Mouse (Mus musculus) midbrain, embryonic 16.5 days (tissue): ENCODE results near the gene Klk10. TPM values are rescaled to one million over a fixed set of nuclear protein-coding genes. Genes with fewer than 3 reads are reported as not detected.

Experiments
- ATAC-seq: fragments of 200-750 bp; cut with Nextera tagmentation; 2 replicates; pipeline ENCODE4 v1.8.0; 2017; ENCODE audit warnings: moderate TSS enrichment
- H3K27ac ChIP-seq: fragments of 300-500 bp; sonication (generic); 2 replicates; pipeline ENCODE4 v1.5.1; 2014; ENCODE audit warnings: mild to moderate bottlenecking, low read length, mixed read lengths
- H3K27me3 ChIP-seq: fragments of 300-500 bp; sonication (generic); 2 replicates; pipeline ENCODE4 v1.6.1; 2014; ENCODE audit warnings: low read depth, low read length, mixed read lengths; ENCODE audit not compliant: control insufficient read depth, insufficient read depth
- H3K36me3 ChIP-seq: fragments of 300-500 bp; sonication (generic); 2 replicates; pipeline ENCODE4 v1.6.1; 2014; ENCODE audit warnings: mild to moderate bottlenecking, low read length, moderate library complexity, mixed read lengths; ENCODE audit not compliant: control insufficient read depth, insufficient read depth
- H3K4me1 ChIP-seq: fragments of 300-500 bp; sonication (generic); 2 replicates; pipeline ENCODE4 v1.6.1; 2014; ENCODE audit warnings: mild to moderate bottlenecking, low read length, mixed read lengths; ENCODE audit not compliant: control insufficient read depth, insufficient read depth
- H3K4me2 ChIP-seq: fragments of 300-500 bp; sonication (generic); 2 replicates; pipeline ENCODE4 v1.6.1; 2014; ENCODE audit warnings: mild to moderate bottlenecking, low read length, mixed read lengths
- H3K4me3 ChIP-seq: fragments of 300-500 bp; sonication (generic); 2 replicates; pipeline ENCODE4 v1.5.1; 2014; ENCODE audit warnings: low read depth, mild to moderate bottlenecking, low read length, moderate library complexity, mixed read lengths
- H3K9ac ChIP-seq: fragments of 300-500 bp; sonication (generic); 2 replicates; pipeline ENCODE4 v1.6.1; 2014; ENCODE audit warnings: low read depth, low read length, mixed read lengths
- H3K9me3 ChIP-seq: fragments of 300-500 bp; sonication (generic); replicated peaks from 2 replicates; pipeline ENCODE4 v1.6.1; 2014; ENCODE audit warnings: mild to moderate bottlenecking, low read length, mixed read lengths; ENCODE audit not compliant: control insufficient read depth, poor library complexity, severe bottlenecking
- WGBS: fragments of 180-500 bp; shearing (Covaris S2); extraction: QIAGEN DNeasy Blood & Tissue Kit; methylation state at CpG from one replicate; pipeline ENCODE4 v1.1.7; 2014; 5-methylcytosine and 5-hydroxymethylcytosine counted together
- polyA plus RNA-seq: library from polyadenylated mRNA; unstranded; fragments of >200 nt; fragmentation: Nextera tagmentation; extraction: Ambion mirVana; gene quantifications from 2 replicates; pipeline ENCODE4 v1.2.1, GENCODE M21; 2015

Klk10 gene
- polyA plus RNA-seq, 1 experiment from 2014 or later, result 0.13 TPM

DNA sequence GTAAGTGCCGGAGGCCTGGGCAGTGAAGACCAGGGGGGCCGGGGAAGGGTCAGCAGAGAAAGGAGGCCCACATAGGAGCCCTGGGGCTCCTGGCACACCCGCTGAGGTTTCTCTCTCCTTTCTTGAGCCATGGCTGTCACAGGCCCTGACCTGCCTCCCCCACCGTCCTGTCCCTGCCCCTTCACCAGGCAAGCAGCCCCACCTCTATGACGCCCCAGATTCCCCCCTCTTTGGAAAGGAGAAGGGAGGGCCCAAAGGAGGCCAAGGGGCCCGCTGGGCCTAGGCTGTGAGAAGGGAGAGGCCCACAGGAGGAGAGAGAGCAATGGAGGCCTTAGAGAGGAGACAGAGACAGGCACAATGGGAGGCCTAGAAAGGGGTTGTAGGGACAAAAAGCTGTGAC is 6.0 kb upstream of the Klk10 start:
- Histone ChIP-seq H3K4me1 (no peaks in the 10 kb centered on the region), H3K4me3 (no peak overlapping the region), H3K36me3 (no peaks in the 10 kb centered on the region), H3K4me2 (no peak overlapping the region), H3K9me3 (no peaks in the 10 kb centered on the region), H3K27me3 (no peaks in the 10 kb centered on the region), H3K27ac (no peak overlapping the region), H3K9ac (no peak overlapping the region)
- 34% methylated on average over 6 of the region's 6 CpGs for WGBS
- no peak for ATAC-seq

DNA sequence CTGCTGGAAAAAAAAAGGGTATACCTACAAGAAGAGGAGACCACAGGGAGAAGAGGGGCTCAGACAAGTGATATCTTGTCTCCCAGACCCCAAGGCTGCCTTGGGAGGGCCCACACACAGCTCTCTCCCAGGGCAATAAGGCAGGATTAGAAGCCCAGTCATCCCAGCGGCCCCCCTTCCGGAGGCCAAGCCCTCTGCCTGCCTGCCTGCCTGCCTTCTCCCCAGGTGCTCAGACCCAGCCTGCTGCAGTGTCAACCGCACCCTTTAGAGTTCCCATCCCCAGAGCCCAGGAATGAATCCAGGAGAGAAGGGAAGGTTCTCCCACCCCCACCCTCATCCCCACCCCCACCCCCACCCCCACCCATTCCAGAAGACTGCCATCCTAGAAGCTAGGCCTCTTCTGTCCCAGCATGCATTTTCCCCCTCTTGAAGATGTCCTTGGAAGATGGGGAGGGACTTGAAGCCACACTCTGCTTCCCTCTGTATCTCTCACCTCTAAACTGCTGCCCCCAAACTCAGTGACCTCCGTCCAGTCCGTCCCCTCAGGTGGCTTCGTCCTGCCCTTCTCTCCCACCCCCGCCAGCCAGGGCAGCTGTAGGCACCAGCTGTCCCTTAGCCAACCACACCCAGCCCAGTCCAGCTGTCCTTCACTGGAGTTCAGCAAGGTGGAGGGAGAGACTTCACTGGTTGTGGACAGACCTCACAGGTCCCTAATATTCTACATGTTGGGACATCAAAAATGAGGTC is 5.4 kb upstream of the Klk10 start:
- Histone ChIP-seq H3K4me1 (no peaks in the 10 kb centered on the region), H3K36me3 (no peaks in the 10 kb centered on the region), H3K4me3 (no peak overlapping the region), H3K9ac (no peak overlapping the region), H3K27me3 (no peaks in the 10 kb centered on the region), H3K4me2 (no peak overlapping the region), H3K9me3 (no peaks in the 10 kb centered on the region), H3K27ac (no peak overlapping the region)
- 58% methylated on average over 6 of the region's 7 CpGs for WGBS
- no peak for ATAC-seq

DNA sequence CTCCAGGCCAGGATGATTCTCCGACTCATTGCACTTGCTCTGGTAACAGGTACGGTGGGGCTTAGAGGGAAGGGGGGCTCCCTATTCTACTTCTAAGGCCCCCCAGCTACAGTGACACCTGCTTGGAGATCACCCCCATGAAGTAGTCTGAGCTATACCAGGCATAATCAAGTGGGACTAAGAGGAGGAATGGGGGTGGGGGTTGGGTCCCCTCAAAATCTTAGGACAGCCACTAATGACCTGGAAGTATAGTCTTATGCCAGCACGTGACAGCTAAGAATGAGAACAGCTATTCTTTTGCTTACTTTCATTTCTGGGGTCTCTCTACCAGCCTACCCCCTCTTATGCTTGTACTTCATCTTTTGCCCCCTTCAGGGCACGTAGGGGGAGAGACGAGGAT is 4.3 kb upstream of the Klk10 start:
- no peak overlapping the region for H3K9ac ChIP-seq

DNA sequence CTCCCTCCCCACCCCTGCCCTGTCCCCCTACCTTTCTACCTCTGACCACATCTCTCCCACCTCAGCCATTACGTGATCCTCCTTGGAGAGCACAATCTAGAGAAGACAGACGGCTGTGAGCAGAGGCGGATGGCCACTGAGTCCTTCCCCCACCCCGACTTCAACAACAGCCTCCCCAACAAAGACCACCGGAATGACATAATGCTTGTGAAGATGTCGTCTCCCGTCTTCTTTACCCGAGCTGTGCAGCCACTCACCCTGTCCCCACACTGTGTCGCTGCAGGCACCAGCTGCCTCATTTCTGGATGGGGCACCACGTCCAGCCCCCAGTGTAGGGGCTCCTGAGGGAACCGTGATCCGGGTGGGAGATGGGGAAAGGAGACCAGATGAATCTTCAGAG is 3.4 kb upstream of the Klk10 start:
- Histone ChIP-seq H3K4me3 (no peak overlapping the region), H3K36me3 (no peaks in the 10 kb centered on the region), H3K4me2 (no peak overlapping the region), H3K27me3 (no peaks in the 10 kb centered on the region), H3K9ac (no peak overlapping the region), H3K9me3 (no peaks in the 10 kb centered on the region), H3K4me1 (peaks cover 2% of the 10 kb centered on the region), H3K27ac (no peak overlapping the region)
- no peak for ATAC-seq
- whole genome bisulfite sequencing, result 88% methylated on average over 12 of the region's 12 CpGs

More for the DNA sequence above, 4.3 kb upstream of the Klk10 start:
- H3K4me2 ChIP-seq, result no peak overlapping the region
- H3K4me3 ChIP-seq, result no peak overlapping the region
- H3K9me3 ChIP-seq, result no peaks in the 10 kb centered on the region
- no peaks in the 10 kb centered on the region for H3K36me3 ChIP-seq
- 90% methylated on average over 5 of the region's 5 CpGs for WGBS
- no peaks in the 10 kb centered on the region for H3K4me1 ChIP-seq
- no peak for ATAC-seq
- no peak overlapping the region for H3K27ac ChIP-seq
- H3K27me3 ChIP-seq, result no peaks in the 10 kb centered on the region

DNA sequence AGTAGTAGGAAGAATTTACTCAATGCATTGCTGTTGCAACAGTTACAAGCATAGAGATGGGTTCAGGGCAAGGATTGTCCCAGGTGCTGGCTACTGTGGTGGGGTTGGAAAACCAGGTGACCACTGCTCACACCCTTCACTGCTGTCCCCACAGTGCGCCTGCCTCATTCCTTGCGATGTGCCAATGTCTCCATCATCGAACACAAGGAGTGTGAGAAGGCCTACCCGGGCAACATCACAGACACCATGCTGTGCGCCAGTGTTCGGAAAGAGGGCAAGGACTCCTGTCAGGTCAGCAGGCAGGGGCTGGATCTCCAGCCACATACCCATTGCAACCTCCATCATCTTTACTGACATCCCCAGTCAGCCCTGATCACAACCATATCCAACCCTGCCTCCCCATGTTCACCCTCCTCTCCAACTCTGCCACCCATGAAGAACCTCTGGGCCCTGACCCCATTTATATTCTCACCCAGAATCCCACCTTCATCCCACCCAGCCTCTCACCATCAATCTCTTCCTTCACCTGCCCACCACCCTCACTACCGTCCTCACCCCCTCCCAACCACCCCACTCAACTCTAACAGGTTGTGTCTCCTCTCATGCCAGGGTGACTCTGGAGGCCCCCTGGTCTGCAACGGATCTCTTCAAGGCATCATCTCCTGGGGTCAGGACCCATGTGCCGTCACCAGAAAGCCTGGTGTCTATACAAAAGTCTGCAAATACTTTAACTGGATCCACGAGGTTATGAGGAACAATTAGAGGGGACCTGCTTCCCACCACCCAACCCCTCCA is 2.5 kb upstream of the Klk10 start:
- H3K27ac ChIP-seq, result no peak overlapping the region
- H3K9me3 ChIP-seq, result no peaks in the 10 kb centered on the region
- ATAC-seq, result no peak
- 90% methylated on average over 10 of the region's 10 CpGs for WGBS
- H3K27me3 ChIP-seq, result peaks cover 4% of the 10 kb centered on the region
- H3K36me3 ChIP-seq, result no peaks in the 10 kb centered on the region
- H3K4me3 ChIP-seq, result no peak overlapping the region
- peaks cover 6% of the 10 kb centered on the region for H3K4me1 ChIP-seq
- H3K4me2 ChIP-seq, result no peak overlapping the region
- H3K9ac ChIP-seq, result no peak overlapping the region

DNA sequence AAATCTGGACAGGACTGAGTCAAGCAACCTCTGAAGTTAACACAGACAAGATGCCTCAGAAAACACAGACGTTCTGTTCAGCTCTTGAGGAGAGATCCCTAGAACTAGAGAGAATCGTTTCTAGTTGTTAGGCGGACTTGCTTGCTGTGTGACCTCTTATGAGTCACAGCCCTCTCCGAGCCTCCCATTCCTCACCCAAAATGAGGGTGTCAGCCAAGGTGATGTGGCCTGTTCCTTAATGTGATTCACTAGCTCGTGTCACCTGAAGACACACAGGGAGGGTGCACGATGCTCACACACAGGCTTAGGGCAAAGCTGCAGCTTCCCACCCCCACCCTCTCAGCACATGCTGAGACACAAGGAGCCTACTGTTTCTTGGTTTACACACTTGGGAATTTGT is 594 bp upstream of the Klk10 start:
- Histone ChIP-seq H3K4me3 (no peak overlapping the region), H3K9me3 (no peaks in the 10 kb centered on the region), H3K27me3 (peaks cover 6% of the 10 kb centered on the region), H3K27ac (no peak overlapping the region), H3K9ac (no peak overlapping the region), H3K4me1 (peaks cover 6% of the 10 kb centered on the region), H3K4me2 (no peak overlapping the region), H3K36me3 (no peaks in the 10 kb centered on the region)
- ATAC-seq, result no peak
- WGBS, result 71% methylated on average over 6 of the region's 6 CpGs

DNA sequence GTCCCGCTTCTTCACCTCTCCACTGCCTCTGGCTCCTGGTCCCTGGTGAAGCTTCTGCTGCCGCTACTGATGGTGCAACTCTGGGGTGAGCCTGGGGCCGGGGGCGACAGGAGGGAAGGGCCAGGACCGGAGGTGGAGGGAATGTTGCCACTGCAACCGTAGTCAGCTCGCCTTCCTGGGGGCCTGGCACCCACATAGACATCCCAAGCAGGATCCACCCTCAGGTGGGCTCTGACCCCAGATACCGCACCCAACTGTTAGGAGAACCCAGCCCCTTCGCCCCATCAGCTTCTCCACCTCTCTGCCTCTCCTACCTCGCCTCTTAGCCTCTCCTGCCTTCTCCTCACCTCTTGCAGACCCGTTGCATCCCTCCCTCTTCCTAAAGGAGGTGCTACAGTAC is 706 bp downstream of the Klk10 start:
- Histone ChIP-seq H3K27ac (no peak overlapping the region), H3K36me3 (no peaks in the 10 kb centered on the region), H3K9me3 (no peaks in the 10 kb centered on the region), H3K4me3 (no peak overlapping the region), H3K9ac (no peak overlapping the region), H3K27me3 (peaks cover 6% of the 10 kb centered on the region), H3K4me2 (no peak overlapping the region), H3K4me1 (peaks cover 6% of the 10 kb centered on the region)
- no peak for ATAC-seq
- 89% methylated on average over 11 of the region's 11 CpGs for WGBS

DNA sequence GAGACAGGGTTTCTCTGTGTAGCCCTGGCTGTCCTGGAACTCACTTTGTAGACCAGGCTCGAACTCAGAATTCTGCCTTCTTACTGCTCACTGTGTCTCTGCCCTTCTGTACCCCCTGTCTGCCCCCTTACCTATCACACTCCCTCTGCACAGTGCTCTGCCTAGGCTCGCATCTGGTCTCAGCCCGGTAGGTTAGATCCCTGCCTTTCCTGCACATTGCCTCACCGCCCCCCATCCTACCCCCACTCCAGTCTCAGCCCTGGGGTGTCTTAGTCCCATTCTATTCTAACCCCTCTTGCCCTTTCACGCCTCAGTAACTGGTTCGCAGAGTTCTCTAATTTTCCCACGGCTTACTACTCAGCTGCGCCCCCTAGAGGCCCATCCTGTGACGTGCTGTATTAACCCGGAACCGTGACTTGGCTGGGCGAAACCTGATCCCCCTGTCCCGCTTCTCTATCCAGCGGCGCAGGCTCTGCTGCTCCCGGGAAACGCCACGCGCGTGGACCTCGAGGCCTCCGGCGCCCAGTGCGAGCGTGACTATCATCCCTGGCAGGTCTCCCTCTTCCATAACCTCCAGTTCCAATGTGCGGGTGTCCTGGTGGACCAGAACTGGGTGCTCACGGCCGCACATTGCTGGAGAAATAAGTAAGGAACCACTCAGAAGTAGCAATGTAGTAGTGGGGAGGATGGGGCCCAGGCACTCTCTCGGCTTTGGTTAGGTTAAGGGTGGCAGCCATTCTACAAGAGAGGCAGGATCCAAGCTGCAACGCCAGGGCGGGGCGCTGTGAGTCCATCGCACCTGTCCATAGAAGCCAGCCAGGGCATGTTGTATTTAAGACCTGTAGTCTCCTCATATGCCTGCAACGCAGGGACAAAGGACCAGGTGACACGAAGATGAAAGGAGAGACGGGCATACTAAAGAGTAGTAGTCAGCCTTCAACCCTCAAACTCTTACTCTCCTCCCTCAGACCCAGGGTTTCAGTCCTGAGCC is 1.7 kb downstream of the Klk10 start:
- ATAC-seq, result peak; percentile 69
- Histone ChIP-seq H3K9ac (peak overlapping the region; percentile 56; the same call in 1 of the 2 replicates), H3K4me2 (peak overlapping the region; percentile 75), H3K4me1 (peaks cover 6% of the 10 kb centered on the region), H3K4me3 (peak overlapping the region; percentile 33), H3K36me3 (no peaks in the 10 kb centered on the region), H3K27me3 (peaks cover 6% of the 10 kb centered on the region), H3K9me3 (no peaks in the 10 kb centered on the region), H3K27ac (no peak overlapping the region)
- 7% methylated on average over 36 of the region's 36 CpGs for WGBS
